Mouse (Mus musculus): ENCODE measurements around the gene Fggy.
A peak's percentile ranks its signal among the peaks of the same experiment; 100 is the strongest.

Fggy gene

GRCm38 (mm10) chr4:95897236-95897874 is 340.0 kb downstream of the Fggy start:
- peak in 1 of 2 experiments; percentile 30 for DNase-seq (ENCODE audit: inconsistent age in 2 of 2, low spot score in 1 of 2)

- DNase-seq (ENCODE audit: inconsistent age in 2 of 2, low spot score in 1 of 2): no peak
Measured at GRCm38 (mm10) chr4:95898714-95899113, 341.4 kb downstream of the Fggy start.

- DNase-seq (ENCODE audit: inconsistent age in 2 of 2, low spot score in 1 of 2): no peak
Measured at GRCm38 (mm10) chr4:95899926-95900712, 342.8 kb downstream of the Fggy start.

DNA sequence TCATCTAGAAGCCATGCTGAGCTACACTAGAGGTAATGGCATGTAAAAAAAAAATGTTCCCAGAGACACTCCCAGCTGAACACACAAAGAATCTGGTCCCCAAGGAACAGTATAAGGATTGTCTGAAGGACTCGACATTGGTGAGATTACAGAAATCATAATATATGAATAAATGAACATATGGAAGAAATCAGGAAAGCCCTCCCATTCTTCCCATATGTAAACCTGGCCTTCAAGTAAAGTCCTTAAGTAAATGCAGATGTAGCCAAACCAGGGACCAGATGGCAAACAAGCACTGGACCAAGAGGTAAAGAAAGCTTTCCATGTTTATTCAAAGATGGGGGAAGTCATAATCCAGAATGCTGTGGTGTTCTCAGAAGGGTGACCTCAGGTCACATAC is 343.5 kb downstream of the Fggy start:
- DNase-seq (ENCODE audit: inconsistent age in 2 of 2, low spot score in 1 of 2): no peak

- DNase-seq (ENCODE audit: inconsistent age in 2 of 2, low spot score in 1 of 2): no peak
Measured at GRCm38 (mm10) chr4:95906141-95906540, 348.8 kb downstream of the Fggy start.

DNA sequence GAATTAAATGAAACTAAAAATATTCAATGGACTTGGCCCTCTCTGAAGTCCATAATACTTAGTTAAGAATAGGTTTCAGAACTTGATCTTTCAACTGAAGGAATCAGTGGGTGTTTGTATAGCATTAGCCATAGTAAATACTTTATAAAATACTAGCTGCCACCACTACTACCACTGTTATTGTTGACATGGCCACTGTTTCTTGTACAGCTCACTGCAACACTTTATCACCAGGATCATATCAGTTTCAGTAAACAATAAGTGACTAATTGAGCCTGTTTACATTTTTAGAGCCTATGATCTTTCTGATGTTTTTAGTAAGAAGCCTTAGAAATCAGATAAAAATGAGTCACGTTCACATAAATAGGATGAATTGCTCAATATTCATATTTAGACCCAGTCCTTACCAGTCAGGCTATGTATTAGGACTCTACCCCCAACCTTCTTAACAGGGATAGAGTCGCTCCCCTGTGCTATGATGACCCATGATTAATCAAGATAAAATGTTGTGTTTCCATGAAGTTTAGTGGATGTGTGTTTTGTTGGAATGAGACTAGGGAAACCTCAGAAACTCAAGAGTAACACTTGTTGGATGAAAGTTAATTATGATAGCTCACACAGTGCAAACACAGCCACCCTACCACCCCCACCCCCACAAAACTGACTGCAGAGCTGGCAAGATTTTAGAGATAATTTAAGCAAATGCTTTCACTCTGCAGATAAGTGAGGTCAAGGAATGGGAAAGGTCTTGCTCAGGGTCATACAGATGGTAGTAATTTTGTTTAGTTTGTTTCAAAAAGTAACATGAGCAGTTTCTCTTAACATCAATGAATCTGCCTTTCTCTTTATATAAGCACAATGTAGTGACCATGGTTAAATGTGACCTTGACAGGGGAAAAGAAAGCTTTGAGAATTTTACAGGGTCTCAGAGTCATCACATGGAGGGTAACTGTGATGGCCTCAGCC is 352.7 kb downstream of the Fggy start:
- DNase-seq (ENCODE audit: inconsistent age in 2 of 2, low spot score in 1 of 2): no peak

DNA sequence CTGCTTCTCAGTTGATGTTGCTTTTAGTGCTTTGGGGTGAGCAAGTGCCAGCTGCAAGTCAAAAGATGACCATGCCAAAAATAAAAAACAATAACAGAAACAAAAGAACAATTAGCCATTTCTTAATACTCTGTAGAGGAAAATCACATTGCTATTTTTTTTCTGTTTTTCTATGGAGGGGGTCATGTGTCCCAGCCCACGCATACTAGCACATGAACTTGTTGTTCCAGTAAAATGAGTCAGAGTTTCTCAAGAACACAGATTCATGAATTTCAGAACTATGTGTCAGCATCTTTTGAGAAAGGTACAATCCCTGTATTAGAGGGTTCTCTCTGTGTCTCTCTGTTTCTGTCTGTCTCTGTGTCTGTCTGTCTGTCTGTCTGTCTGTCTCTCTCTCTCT is 355.7 kb downstream of the Fggy start:
- peak in 1 of 2 experiments; percentile 31 for DNase-seq (ENCODE audit: inconsistent age in 2 of 2, low spot score in 1 of 2)

GRCm38 (mm10) chr4:95915628-95916579 is 358.6 kb downstream of the Fggy start:
- DNase-seq (ENCODE audit: inconsistent age in 2 of 2, low spot score in 1 of 2): no peak

GRCm38 (mm10) chr4:95917703-95918102 is 360.4 kb downstream of the Fggy start:
- DNase-seq (ENCODE audit: inconsistent age in 2 of 2, low spot score in 1 of 2): no peak

DNA sequence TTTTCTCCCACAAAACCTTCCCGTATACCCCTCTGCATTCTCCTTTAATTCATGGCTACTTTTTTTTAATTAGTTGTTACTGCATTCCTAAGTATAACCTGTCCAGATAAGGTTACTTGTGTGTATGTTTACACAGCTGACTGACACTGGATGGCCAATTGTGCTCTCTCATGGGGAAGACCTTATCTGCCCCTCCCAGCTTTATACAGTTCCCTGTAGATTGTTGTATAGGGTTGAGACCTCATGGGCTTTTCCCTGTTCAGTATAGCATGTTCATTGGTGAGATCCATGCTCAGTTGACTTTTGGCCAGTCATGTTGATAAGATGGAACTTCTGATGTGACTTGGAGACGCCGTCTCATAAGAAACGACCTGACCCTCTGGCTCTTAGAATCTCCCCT is 363.1 kb downstream of the Fggy start:
- DNase-seq (ENCODE audit: inconsistent age in 2 of 2, low spot score in 1 of 2): no peak

DNA sequence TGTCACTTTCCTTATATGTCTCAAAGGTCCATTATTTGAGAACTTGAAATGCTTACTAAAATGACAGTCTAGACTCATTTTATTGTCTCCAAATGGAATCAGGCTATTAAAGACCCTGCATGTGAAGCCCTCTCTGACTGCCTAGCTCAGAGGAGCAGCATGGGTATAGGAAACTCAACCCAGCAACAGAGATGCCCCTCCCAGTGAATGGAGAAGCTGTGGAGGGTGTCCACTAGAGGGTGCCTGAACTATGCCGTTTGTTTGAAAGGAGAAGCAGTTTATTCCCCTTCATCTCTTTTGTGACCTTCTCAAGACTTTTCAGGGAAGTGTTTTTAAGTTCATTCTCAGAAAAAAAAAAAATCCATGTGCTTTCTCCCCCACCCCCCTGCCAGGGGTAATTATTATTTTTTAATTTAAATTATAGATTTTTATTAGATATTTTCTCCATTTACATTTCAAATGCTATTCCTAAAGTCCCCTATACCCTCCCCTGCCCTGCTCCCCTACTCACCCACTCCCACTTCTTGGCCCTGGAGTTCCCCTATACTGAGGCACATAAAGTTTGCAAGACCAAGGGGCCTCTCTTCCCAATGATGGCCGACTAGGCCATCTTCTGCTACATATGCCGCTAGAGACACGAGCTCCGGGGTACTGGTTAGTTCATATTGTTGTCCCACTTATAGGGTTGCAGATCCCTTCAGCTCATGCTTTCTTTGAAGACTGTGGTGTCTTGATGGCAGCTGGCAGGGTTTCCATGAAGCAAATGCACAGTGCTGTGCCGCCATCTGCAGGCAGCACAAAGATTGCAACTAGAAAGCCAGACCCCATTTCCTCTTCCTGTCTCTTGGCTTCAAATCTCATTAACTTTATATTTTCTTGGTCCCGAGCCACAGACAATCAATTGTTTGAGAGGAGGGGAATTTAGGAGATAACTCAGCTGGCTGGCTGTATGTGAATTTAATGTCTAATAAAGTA is 367.2 kb downstream of the Fggy start:
- peak; percentile 75 to 92 for DNase-seq (ENCODE audit: inconsistent age in 2 of 2, low spot score in 1 of 2)

DNA sequence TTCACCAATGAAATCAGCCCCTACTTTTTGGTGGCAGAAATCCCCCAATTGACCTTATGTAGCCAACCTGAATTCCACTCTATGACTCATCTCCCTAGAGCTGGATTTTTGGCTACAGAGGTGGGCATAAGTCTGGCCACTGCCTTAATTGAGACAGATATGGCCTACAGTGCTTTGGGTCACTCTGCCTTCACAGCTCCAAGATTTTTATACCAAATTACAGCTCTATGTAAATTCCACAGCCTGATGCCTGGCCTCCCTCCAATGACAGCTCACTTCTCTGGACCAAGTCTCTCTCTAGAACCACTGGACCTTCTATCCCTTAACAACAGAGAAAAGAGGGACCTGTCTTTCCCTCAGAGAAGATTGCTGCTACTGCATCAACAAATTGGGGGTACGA is 371.5 kb downstream of the Fggy start:
- no peak for DNase-seq (ENCODE audit: inconsistent age in 2 of 2, low spot score in 1 of 2)

DNA sequence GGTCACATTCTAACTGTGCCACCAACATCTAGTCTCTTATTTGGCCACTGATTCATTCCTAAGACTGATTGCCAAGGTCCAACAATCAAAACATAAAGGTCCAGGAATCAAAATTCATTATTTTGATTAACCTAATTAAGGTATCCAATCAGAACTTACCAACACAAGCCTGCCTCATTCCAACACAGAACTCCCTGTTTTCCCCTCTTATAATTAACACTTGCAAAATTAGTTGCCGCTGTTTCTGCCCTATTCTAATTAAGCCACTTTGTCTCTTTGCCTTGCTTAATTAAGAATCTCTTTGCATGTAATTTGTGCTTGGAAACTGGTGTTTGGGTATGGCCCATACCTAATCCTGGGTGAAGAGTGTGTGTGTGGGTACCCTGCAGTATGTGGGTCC is 372.6 kb downstream of the Fggy start:
- no peak for DNase-seq (ENCODE audit: inconsistent age in 2 of 2, low spot score in 1 of 2)

GRCm38 (mm10) chr4:95931331-95931730 is 374.0 kb downstream of the Fggy start:
- no peak for DNase-seq (ENCODE audit: inconsistent age in 2 of 2, low spot score in 1 of 2)

GRCm38 (mm10) chr4:95933801-95934356 is 376.6 kb downstream of the Fggy start:
- no peak for DNase-seq (ENCODE audit: inconsistent age in 2 of 2, low spot score in 1 of 2)

DNA sequence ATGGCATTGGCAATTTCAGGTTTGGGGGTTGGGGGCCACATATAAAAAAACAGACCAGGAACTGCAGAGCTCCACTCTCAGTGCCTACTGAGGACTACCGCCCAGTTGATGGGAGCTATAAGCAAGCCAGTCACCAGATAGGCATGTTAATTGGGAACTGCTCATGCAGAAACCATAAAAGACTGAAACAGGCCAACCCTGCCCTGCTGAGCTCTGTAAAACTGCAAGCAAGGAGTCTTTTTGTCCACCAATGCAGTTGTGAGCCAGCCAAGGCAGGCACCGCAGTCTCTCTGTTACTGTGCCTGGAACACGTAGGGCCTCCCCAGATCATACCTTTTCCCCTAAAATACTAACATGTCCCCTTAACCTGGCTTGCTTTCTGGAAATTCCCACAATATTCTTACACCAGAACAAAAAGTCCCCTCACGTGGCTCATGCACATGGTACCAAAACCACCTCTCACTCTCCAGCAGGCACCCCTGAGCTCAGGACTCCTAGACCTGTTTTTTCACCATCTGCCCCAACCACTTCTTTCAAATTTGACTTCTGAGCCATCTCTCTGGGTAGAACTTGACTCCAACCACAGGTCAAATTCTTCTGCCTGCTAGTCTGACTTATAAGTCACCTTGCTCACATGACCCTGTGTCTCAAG is 377.2 kb downstream of the Fggy start:
- DNase-seq (ENCODE audit: inconsistent age in 2 of 2, low spot score in 1 of 2): no peak

DNA sequence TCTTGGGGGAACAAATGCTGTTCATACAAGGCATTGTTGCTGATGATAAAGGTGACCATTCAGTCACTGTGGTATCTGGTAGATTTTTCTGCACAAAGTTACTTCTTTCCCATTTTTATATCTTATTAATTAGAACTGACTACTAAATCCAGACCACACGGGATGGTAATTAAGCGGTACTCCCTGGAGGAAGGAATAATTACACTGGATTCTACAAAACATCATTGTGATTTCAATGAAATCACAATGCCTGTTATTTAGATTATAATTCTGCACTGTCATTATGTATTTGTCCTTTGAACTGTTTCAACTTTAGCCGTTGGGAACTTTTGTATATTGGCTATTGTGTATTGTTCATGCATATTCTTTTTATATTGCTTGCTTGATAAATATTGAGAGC is 381.4 kb downstream of the Fggy start:
- no peak for DNase-seq (ENCODE audit: inconsistent age in 2 of 2, low spot score in 1 of 2)

- DNase-seq (ENCODE audit: inconsistent age in 2 of 2, low spot score in 1 of 2): no peak
Measured at GRCm38 (mm10) chr4:95947896-95948295, 390.6 kb downstream of the Fggy start.

Data from adrenal gland, adult (tissue).